Mouse (Mus musculus) retina, adult 2 months (tissue): ENCODE measurements around the gene Ndrg3.
"Not testable (repeated sequence)": the region's sequence is repeated elsewhere in the genome, so short reads cannot be mapped to it uniquely, and the experiment has no call there.

ENCODE experiments used
- DNase-seq: peaks from one replicate; pipeline ENCODE4 v3.0.0-alpha.2; 2012; ENCODE audit warnings: low read depth, low spot score

Ndrg3 gene

DNA sequence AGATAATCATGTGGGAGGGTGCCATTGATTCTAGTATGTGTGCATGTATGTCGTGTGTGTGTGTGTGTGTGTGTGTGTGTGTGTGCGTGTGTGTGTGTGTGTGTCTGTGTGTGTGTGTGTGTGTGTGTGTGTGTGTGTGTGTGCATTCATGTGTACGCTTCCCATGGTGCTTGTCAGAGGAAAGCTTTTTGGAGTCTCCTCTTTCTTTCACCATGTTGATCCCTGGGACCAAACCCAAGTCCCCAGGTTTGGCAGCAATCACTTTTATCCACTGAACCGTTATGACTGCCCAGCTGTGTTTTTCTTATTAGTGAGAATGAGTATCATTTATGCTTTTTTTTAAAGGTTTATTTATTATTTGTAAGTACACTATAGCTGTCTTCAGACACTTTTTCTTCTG lies 89.4 kb downstream of the Ndrg3 start:
- DNase-seq: not testable (repeated sequence)

GRCm38 (mm10) chr2:156901883-156902282 lies 90.0 kb downstream of the Ndrg3 start:
- DNase-seq: no peak

DNA sequence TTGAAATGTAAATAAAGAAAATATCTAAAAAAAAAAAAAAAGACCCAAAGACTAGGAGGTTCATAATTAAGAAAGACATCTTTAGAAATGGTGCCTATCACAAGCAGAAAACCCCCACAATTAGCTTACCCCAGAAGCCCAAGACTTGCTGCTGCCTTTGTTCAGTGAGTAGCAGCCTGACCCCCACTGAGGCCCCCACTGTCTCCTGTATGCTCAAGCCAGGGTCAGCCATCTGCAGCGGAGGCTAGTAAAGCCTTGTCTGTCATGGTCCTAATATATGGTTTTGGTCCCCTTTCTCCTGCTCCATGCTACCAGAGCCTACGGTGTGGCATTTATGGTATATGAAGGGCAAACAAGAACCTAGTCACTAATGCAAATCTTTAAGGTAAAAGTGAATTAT lies 90.5 kb downstream of the Ndrg3 start:
- no peak for DNase-seq

DNA sequence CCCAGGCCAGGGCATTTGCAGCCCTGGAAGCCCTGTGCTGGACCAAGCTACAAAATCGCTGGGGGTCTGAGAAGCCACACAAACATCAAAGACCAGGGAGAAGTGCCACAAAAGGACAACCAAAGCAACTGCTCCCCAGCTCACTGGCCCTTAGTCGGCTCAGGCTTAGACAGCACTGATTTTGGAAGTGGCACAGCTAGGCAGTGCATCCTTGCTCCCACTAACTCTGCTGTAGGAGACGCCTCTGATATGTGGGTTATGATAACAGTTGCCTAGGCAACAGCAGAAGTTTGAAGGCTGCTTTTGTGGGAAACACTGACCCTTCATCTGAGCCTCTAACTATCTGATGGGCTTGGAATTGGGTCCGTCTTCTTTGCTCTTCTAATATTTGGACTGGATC lies 92.7 kb downstream of the Ndrg3 start:
- no peak for DNase-seq

DNA sequence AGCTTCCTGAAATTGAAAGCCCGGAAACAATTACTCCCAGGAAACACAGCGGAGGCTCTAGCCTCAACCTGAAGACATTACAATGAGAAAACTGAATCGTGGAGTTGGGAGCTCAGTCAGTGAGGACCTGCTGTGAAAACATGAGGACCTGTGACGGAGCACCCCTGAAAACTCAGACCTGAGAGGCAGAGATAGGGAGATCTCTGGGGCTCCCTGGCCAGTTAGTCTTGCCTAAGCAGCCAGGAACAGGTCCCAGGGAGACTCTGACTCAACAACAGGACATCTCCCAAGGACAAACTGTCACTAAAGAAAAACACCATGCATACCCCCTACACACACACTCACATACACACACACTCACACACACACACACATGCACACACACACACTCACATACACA lies 93.5 kb downstream of the Ndrg3 start:
- no peak for DNase-seq

DNA sequence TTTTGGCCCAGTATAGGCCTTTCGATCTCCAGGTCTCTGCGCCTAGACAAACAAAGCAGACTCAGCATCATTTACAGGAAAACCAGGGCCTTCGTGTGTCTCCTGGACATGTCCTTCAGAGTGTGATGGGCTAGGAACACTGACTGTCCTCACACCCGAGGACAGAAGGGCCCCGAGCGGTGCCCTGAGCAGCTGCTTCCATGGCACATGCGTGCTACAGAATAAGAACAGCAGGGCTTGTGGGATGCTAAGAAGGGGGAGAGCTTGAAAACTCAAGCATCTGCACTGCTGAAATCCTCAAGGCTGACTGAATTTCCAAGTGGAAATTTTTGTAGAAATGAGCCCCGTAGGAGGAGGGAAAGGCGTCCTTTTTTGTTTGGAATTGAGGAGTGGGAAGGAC lies 94.8 kb downstream of the Ndrg3 start:
- DNase-seq: no peak

- no peak for DNase-seq
Measured at GRCm38 (mm10) chr2:156896384-156896914, 95.4 kb downstream of the Ndrg3 start.

- no peak for DNase-seq
Measured at GRCm38 (mm10) chr2:156894496-156895265, 97.2 kb downstream of the Ndrg3 start.

- DNase-seq: no peak
Measured at GRCm38 (mm10) chr2:156892821-156893220, 99.0 kb downstream of the Ndrg3 start.

DNA sequence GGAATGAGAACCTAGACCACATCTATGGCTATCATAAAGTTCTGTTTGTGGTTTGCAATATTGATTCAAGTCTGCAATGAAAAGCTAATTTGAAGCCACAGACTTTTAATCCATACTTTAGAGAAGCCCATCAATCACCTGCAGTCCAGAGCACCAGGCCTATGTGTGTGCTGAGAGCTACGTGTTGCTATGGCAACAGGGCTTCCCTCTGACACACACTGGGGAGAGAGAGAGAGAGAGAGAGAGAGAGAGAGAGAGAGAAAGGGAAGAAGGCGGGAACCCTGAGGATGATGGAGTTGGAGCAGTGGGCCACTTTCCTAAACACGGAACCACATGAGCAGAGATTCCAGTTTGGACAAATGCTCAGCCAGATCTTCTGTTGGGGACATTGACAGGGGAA lies 99.6 kb downstream of the Ndrg3 start:
- DNase-seq: no peak

DNA sequence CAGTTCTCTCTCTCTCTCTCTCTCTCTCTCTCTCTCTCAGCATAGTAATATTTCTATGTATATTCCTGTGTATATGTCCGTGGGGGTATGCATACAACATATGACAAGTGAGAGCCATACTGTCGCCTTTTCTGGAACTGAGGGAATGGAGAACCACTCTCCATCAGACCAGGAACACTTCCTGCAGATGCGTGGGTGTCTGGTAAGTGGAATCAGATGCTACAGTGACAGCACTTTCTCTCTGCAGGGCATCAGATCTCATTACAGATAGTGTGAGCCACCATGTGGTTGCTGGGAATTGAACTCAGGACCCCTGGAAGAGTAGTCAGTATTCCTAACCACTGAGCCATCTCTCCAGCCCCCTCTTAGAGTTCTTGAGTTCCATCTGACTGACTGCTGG lies 103.4 kb downstream of the Ndrg3 start:
- no peak for DNase-seq

DNA sequence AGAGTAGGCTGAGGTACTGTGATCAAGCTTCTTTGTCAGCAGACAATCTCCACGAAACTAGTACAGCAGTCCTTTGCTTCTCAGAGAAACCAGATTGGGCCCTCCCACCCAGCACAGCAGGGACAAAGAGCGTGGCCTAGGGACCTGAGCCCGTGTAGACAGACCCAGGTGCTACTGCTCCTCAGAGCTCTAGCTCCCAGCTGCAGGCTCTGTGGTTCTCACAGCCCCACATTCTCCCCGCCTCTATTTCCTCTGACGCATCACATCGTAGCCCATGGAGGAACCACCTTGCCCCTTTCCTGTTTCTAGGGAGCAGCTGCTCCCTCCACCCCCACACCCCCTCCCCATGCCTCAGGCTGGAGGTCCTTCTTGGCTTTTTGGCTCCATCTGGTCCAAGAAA lies 104.8 kb downstream of the Ndrg3 start, which contains the start of gene Sla2:
Sla2 (minus strand) TSS at position 176 of the 400 bp plus-strand sequence.
- DNase-seq: no peak

GRCm38 (mm10) chr2:156886084-156886631 lies 105.7 kb downstream of the Ndrg3 start:
- no peak for DNase-seq

- DNase-seq: not testable (repeated sequence)
Measured at GRCm38 (mm10) chr2:156885666-156886065, 106.2 kb downstream of the Ndrg3 start.

GRCm38 (mm10) chr2:156884396-156885211 lies 107.3 kb downstream of the Ndrg3 start:
- no peak for DNase-seq

DNA sequence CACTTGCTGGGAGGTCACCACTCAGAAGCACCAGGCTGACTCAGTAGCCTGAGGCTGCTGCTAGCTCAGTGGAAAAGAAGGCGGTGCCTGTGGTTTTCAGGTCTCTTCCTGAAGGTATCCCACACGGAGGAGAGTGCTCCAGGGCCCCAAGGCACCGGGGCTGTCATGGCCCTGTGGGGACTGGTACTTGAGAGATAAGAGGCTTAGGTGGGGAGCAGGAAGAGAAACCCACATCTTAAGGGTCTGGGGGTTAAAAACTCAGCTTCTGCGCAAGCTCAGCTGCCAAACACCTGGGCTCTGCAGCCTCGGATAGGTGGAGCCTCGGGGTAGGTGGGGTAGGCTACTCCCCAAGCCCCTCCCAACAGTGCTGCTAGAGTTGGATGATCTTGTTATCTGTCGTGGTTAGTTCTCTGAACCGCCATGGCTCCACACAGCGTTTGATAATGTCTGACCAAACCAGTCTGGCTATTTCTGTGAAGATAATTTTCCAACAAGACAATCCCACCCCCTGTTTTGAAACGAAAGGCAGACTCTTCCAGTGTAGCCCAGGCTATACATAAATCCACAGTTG lies 109.3 kb downstream of the Ndrg3 start:
- DNase-seq: no peak

GRCm38 (mm10) chr2:156879541-156879940 lies 112.3 kb downstream of the Ndrg3 start:
- no peak for DNase-seq

DNA sequence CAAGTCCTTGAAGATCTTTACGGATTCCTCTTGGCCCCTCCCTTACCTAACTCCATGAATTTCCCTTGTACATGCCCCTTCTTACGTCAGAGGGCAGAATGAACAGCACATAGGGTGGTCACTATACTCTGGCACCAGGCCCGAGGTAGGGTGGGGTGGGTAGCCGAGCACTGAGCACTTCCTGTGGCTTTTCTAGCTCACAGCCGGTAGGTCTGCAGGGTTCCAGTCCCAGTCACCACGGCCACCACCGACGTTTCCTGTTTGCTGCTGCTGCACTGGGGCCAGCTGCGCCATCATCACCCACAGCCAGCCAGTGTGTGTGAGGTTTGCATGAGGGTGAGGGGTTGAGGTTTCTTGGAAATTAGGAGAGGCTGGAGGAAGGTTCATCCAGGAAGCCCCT lies 114.1 kb downstream of the Ndrg3 start:
- DNase-seq: no peak
